Mouse (Mus musculus) embryonic fibroblast, embryonic 13.5 days (primary cell): ENCODE data around the gene Atp1a2. TPM values are rescaled to one million over a fixed set of nuclear protein-coding genes. Genes with fewer than 3 reads are reported as not detected.

ENCODE experiments used
- H3K27ac ChIP-seq: 2 replicates; pipeline ENCODE4 v1.5.1; 2012; ENCODE audit warnings: low read length, control low read depth, inconsistent platforms; ENCODE audit not compliant: insufficient read depth
- H3K4me1 ChIP-seq: 2 replicates; pipeline ENCODE4 v1.6.1; 2011; ENCODE audit warnings: low read length; ENCODE audit not compliant: control insufficient read depth, insufficient read depth
- H3K4me3 ChIP-seq: 2 replicates; pipeline ENCODE4 v1.5.1; 2011; ENCODE audit warnings: mild to moderate bottlenecking, control low read depth, low read length; ENCODE audit not compliant: insufficient read depth
- CTCF ChIP-seq: IDR thresholded peaks from 2 replicates; pipeline ENCODE4 v1.5.1; 2011; ENCODE audit warnings: mild to moderate bottlenecking, control low read depth, low read length, moderate library complexity, borderline replicate concordance; ENCODE audit not compliant: insufficient read depth
- POLR2A ChIP-seq: IDR thresholded peaks from 2 replicates; pipeline ENCODE4 v1.6.1; 2011; ENCODE audit warnings: low read depth, mild to moderate bottlenecking, control low read depth, low read length, moderate library complexity
- polyA plus RNA-seq: library from polyadenylated mRNA; stranded (reverse); fragments of >200 nt; gene quantifications from 2 replicates; pipeline ENCODE4 v1.2.4, GENCODE M21; 2011; ENCODE audit warnings: low read depth; ENCODE audit not compliant: missing spikeins, insufficient read length

Gene Atp1a2
- polyA plus RNA-seq, 1 experiment = 0.39 TPM

DNA sequence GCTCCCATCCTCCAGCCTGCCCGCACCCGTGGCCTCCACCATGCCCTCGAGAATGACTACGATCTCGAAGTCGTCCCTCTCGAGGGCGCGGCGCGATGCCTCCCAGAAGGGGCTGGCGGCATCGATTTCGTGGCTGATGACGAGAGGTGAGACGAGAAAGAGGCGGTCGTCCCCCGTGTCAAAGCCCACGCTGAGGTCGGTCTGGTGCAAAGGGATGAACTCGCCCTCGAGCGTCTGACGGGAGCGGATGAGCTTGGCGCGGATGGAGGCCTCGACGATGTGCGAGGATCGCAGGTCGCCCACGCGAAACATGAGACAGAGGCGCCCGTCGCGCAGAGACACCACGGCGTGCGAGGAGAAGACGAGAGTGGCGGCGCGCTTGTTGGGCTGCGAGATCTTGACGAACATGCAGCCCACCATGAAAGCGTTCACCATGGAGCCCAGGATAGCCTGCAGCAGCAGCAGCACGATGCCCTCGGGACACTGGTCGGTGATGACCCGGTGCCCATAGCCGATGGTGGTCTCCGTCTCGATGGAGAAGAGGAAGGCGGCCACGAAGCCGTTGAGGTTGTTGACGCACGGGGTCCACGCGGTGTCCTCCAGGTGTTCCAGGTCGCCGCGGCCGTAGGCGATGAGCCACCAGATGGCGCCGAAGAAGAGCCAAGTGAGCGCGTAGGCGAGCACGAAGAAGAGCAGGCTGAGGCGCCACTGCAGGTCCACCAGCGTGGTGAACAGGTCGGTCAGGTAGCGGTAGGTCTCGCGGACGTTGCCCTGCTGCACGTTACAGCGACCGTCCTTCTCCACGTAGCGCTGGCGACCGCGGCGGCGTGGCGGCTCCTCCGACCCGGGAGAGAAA is 28.0 kb upstream of the Atp1a2 start:
- peak; percentile 85 for TF ChIP-seq CTCF
- no peak for TF ChIP-seq POLR2A
- peak overlapping the region; percentile 4; the same call in 1 of the 2 replicates for H3K4me3 ChIP-seq
- H3K27ac ChIP-seq = no peak overlapping the region
- H3K4me1 ChIP-seq = no peaks in the 10 kb centered on the region

GRCm38 (mm10) chr1:172324725-172325124 is 26.9 kb upstream of the Atp1a2 start:
- no peak overlapping the region for H3K27ac ChIP-seq
- no peak overlapping the region for H3K4me3 ChIP-seq
- H3K4me1 ChIP-seq = no peaks in the 10 kb centered on the region
- TF ChIP-seq POLR2A (no peak), CTCF (peak; percentile 95)

GRCm38 (mm10) chr1:172323801-172324359 is 26.0 kb upstream of the Atp1a2 start:
- Histone ChIP-seq H3K4me3 (no peak overlapping the region), H3K27ac (no peak overlapping the region), H3K4me1 (no peaks in the 10 kb centered on the region)
- TF ChIP-seq POLR2A (no peak), CTCF (no peak)

GRCm38 (mm10) chr1:172323298-172323697 is 25.4 kb upstream of the Atp1a2 start:
- Histone ChIP-seq H3K27ac (no peak overlapping the region), H3K4me1 (no peaks in the 10 kb centered on the region), H3K4me3 (no peak overlapping the region)
- TF ChIP-seq CTCF (no peak), POLR2A (no peak)

GRCm38 (mm10) chr1:172322725-172323124 is 24.9 kb upstream of the Atp1a2 start:
- H3K4me1 ChIP-seq = no peaks in the 10 kb centered on the region
- TF ChIP-seq CTCF = no peak
- no peak for TF ChIP-seq POLR2A
- H3K4me3 ChIP-seq = no peak overlapping the region
- H3K27ac ChIP-seq = no peak overlapping the region

DNA sequence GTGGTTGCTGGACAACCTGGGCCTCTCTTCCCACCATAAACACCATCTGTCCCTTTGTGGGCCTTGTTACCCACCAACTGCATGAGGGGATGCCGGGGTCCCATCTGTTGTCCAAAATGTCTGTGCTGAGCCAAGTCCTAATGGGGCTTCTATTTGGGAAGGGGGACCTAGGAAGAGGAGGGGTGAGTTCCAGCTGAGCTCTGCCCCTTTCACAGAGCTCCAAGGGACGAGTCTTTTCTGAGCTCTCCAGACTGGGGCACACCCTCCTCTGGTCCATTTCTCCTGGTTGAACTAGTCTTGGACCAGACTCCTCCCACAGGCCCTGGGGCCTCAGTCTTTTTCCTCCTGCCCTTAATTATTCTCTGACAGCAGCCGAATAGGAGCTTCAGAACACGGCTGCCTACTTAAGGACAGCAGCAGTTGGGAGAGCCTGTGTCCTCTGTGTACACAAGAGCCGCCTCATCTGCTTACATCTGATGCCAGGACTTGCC is 22.1 kb upstream of the Atp1a2 start:
- H3K4me1 ChIP-seq = no peaks in the 10 kb centered on the region
- H3K27ac ChIP-seq = no peak overlapping the region
- H3K4me3 ChIP-seq = no peak overlapping the region
- TF ChIP-seq CTCF (no peak), POLR2A (no peak)

DNA sequence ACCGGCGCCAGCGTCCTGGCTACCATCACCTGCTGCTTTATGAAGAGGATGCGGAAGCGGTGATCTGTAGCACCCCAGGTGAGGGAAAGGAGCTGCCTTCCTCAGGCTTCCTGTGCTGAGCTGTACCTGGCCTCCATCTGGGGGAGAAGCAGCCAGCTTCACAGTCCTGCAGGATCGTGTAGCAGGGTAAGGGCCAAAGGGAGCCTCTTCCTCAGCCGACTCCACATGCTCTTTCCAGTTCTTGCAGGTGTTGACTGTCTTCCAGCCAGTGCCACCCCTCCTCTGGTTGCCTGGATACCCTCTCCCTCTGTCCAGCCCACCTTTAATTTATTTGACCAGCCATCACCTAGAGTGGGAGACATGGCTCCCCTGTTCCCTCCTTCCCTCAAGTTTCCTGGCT is 21.5 kb upstream of the Atp1a2 start:
- Histone ChIP-seq H3K27ac (no peak overlapping the region), H3K4me3 (no peak overlapping the region)
- TF ChIP-seq CTCF (no peak), POLR2A (no peak)

DNA sequence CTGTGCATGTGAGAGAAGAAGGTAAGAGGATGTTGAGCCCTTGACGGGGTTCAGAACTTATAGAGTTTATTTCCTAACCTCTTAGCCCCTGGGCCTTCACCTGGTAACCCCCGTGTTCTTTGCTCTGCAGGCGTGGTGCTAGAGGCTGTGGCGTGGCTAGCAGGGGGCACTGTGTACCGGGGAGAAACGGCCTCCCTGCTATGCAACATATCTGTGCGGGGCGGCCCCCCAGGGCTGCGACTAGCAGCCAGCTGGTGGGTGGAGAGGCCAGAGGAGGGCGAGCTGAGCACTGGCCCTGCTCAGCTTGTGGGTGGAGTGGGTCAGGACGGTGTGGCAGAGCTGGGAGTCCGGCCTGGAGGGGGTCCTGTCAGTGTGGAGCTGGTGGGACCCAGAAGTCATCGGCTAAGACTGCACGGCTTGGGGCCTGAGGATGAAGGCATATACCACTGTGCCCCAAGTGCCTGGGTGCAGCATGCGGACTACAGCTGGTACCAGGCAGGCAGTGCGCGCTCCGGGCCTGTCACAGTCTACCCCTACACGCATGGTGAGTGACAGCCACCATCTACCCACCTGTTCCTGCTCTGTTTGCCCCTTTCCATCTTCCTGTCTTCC is 20.7 kb upstream of the Atp1a2 start:
- Histone ChIP-seq H3K4me1 (no peaks in the 10 kb centered on the region), H3K4me3 (no peak overlapping the region), H3K27ac (no peak overlapping the region)
- TF ChIP-seq CTCF (no peak), POLR2A (no peak)

More for the DNA sequence above, 21.5 kb upstream of the Atp1a2 start:
- no peaks in the 10 kb centered on the region for H3K4me1 ChIP-seq

GRCm38 (mm10) chr1:172317946-172318345 is 20.1 kb upstream of the Atp1a2 start:
- no peak for TF ChIP-seq POLR2A
- no peak for TF ChIP-seq CTCF
- Histone ChIP-seq H3K27ac (no peak overlapping the region), H3K4me1 (peaks cover 2% of the 10 kb centered on the region; the same call in 1 of the 2 replicates), H3K4me3 (no peak overlapping the region)

- H3K4me3 ChIP-seq = no peak overlapping the region
- peaks cover 3% of the 10 kb centered on the region; the same call in 1 of the 2 replicates for H3K4me1 ChIP-seq
- TF ChIP-seq POLR2A (no peak), CTCF (no peak)
- no peak overlapping the region for H3K27ac ChIP-seq
Observed at GRCm38 (mm10) chr1:172317431-172317830, 19.6 kb upstream of the Atp1a2 start.
